Mouse (Mus musculus): Measurements from ENCODE around the gene Specc1. TPM values are rescaled to one million over a fixed set of nuclear protein-coding genes. Genes with fewer than 3 reads are reported as not detected.

Specc1 gene
- polyA plus RNA-seq, 1 experiment from 2014 or later, result 14.3 TPM

DNA sequence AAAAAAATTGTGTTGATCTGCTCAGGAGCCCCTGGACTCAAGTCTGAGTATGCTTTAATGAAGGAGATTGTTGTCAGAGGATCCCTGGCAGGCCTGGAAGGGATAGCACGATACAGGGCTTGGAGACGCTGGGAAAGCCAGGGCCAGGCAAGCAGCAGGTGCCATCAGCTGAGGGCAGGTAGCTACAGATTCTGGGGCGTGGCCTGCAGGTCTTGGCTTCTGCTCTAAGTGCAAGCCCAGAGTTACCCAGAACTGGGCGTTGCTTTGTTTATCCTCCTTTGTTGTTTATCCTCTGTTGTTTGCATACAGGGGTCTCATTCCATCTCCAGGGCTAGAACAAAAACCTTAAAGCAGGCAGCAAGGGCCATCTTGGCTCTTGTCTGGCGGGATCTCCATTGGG lies 296.8 kb downstream of the Specc1 start:
- Histone ChIP-seq H3K36me3 (ENCODE audit: control insufficient read depth, insufficient read depth, low read length) (no peaks in the 10 kb centered on the region), H3K4me2 (ENCODE audit: low read length) (no peak overlapping the region), H3K27ac (ENCODE audit: low read depth, low read length) (no peak overlapping the region), H3K4me1 (ENCODE audit: control insufficient read depth, insufficient read depth, low read depth, low read length) (peaks cover 6% of the 10 kb centered on the region), H3K4me3 (ENCODE audit: low read length) (no peak overlapping the region), H3K27me3 (replicated peaks; ENCODE audit: control insufficient read depth, insufficient read depth, low read length) (peaks cover 9% of the 10 kb centered on the region), H3K9me3 (ENCODE audit: control insufficient read depth, low read length) (no peaks in the 10 kb centered on the region), H3K9ac (ENCODE audit: low read depth, low read length) (no peak overlapping the region)
- ATAC-seq, result no peak
- WGBS, result 88% methylated on average over 5 of the region's 5 CpGs

- no peaks in the 10 kb centered on the region for H3K9me3 ChIP-seq (ENCODE audit: control insufficient read depth, low read length)
- no peaks in the 10 kb centered on the region; the same call in 1 of the 2 replicates for H3K4me1 ChIP-seq (ENCODE audit: control insufficient read depth, insufficient read depth, low read depth, low read length)
- H3K9ac ChIP-seq (ENCODE audit: low read depth, low read length), result no peak overlapping the region
- H3K27me3 ChIP-seq (replicated peaks; ENCODE audit: control insufficient read depth, insufficient read depth, low read length), result no peaks in the 10 kb centered on the region
- no peak overlapping the region for H3K4me3 ChIP-seq (ENCODE audit: low read length)
- no peaks in the 10 kb centered on the region for H3K36me3 ChIP-seq (ENCODE audit: control insufficient read depth, insufficient read depth, low read length)
- H3K27ac ChIP-seq (ENCODE audit: low read depth, low read length), result no peak overlapping the region
- 73% methylated on average over 4 of the region's 5 CpGs for WGBS
- no peak overlapping the region for H3K4me2 ChIP-seq (ENCODE audit: low read length)
- no peak for ATAC-seq
Measured at GRCm38 (mm10) chr11:62259214-62259613, 302.7 kb downstream of the Specc1 start.

GRCm38 (mm10) chr11:62263599-62263998 lies 307.0 kb downstream of the Specc1 start:
- Histone ChIP-seq H3K36me3 (ENCODE audit: control insufficient read depth, insufficient read depth, low read length) (no peaks in the 10 kb centered on the region), H3K9ac (ENCODE audit: low read depth, low read length) (no peak overlapping the region), H3K4me3 (ENCODE audit: low read length) (no peak overlapping the region), H3K4me2 (ENCODE audit: low read length) (no peak overlapping the region), H3K27me3 (replicated peaks; ENCODE audit: control insufficient read depth, insufficient read depth, low read length) (no peaks in the 10 kb centered on the region), H3K9me3 (ENCODE audit: control insufficient read depth, low read length) (no peaks in the 10 kb centered on the region), H3K4me1 (ENCODE audit: control insufficient read depth, insufficient read depth, low read depth, low read length) (peaks cover 9% of the 10 kb centered on the region), H3K27ac (ENCODE audit: low read depth, low read length) (no peak overlapping the region)
- WGBS, result 57% methylated on average over 7 of the region's 7 CpGs
- ATAC-seq, result peak; percentile 37; the same call in 1 of the 2 replicates

GRCm38 (mm10) chr11:62264018-62264417 lies 307.5 kb downstream of the Specc1 start:
- H3K36me3 ChIP-seq (ENCODE audit: control insufficient read depth, insufficient read depth, low read length), result no peaks in the 10 kb centered on the region
- H3K4me1 ChIP-seq (ENCODE audit: control insufficient read depth, insufficient read depth, low read depth, low read length), result peaks cover 9% of the 10 kb centered on the region
- WGBS, result 58% methylated on average over 7 of the region's 7 CpGs
- no peaks in the 10 kb centered on the region for H3K9me3 ChIP-seq (ENCODE audit: control insufficient read depth, low read length)
- H3K4me2 ChIP-seq (ENCODE audit: low read length), result no peak overlapping the region
- H3K9ac ChIP-seq (ENCODE audit: low read depth, low read length), result no peak overlapping the region
- H3K4me3 ChIP-seq (ENCODE audit: low read length), result no peak overlapping the region
- no peak overlapping the region for H3K27ac ChIP-seq (ENCODE audit: low read depth, low read length)
- no peak for ATAC-seq
- no peaks in the 10 kb centered on the region for H3K27me3 ChIP-seq (replicated peaks; ENCODE audit: control insufficient read depth, insufficient read depth, low read length)

GRCm38 (mm10) chr11:62265642-62266041 lies 309.1 kb downstream of the Specc1 start:
- Histone ChIP-seq H3K9ac (ENCODE audit: low read depth, low read length) (no peak overlapping the region), H3K36me3 (ENCODE audit: control insufficient read depth, insufficient read depth, low read length) (no peaks in the 10 kb centered on the region), H3K4me1 (ENCODE audit: control insufficient read depth, insufficient read depth, low read depth, low read length) (peaks cover 9% of the 10 kb centered on the region), H3K9me3 (ENCODE audit: control insufficient read depth, low read length) (no peaks in the 10 kb centered on the region), H3K27me3 (replicated peaks; ENCODE audit: control insufficient read depth, insufficient read depth, low read length) (no peaks in the 10 kb centered on the region), H3K4me3 (ENCODE audit: low read length) (no peak overlapping the region), H3K4me2 (ENCODE audit: low read length) (no peak overlapping the region), H3K27ac (ENCODE audit: low read depth, low read length) (no peak overlapping the region)
- ATAC-seq, result no peak
- WGBS, result 47% methylated on average over 7 of the region's 7 CpGs

DNA sequence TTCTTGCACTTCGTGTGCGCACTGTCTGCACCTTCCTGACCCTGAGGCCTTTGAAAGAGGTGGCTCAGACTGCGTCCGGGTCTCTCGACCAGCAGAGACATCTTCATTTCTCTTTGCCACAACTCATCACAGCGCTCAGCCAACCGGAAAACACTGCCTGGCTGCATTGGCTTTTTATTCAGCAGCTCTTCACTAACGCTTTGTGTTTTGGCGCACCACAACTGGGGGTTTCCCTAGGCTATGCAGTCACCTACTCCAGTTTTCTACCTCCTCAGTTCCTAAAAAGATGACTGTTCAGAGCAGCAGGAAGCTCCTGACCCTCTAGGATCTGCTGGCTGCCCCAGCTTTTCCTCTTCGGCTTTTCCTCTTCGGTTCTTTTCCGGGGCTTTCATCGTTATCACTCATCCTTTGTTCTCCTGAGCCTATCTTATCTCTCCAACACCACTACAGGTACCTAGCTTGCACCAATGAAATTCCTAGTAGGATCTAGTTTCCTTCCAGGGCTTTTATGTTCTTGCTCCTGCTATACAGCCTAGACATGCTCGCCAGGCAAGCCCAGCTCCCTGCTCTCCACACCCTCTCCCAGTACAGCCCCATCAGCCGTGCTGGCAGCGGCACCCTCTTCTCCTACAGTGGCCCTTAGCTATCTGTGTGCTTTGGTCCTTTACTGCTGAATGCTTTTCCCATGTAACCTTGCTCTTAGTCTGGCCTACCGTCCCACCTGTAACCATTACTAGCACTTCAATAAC lies 310.1 kb downstream of the Specc1 start:
- 0 out of 2 replicates have a peak overlapping the region, but pooled peaks have one; percentile 30 for H3K4me2 ChIP-seq (ENCODE audit: low read length)
- ATAC-seq, result no peak
- H3K27ac ChIP-seq (ENCODE audit: low read depth, low read length), result 0 out of 2 replicates have a peak overlapping the region, but pooled peaks have one; percentile 10
- peaks cover 9% of the 10 kb centered on the region for H3K4me1 ChIP-seq (ENCODE audit: control insufficient read depth, insufficient read depth, low read depth, low read length)
- H3K4me3 ChIP-seq (ENCODE audit: low read length), result no peak overlapping the region
- H3K9me3 ChIP-seq (ENCODE audit: control insufficient read depth, low read length), result no peaks in the 10 kb centered on the region
- WGBS, result 42% methylated on average over 17 of the region's 17 CpGs
- no peaks in the 10 kb centered on the region for H3K36me3 ChIP-seq (ENCODE audit: control insufficient read depth, insufficient read depth, low read length)
- H3K9ac ChIP-seq (ENCODE audit: low read depth, low read length), result peak overlapping the region; percentile 19; the same call in 1 of the 2 replicates
- no peaks in the 10 kb centered on the region for H3K27me3 ChIP-seq (replicated peaks; ENCODE audit: control insufficient read depth, insufficient read depth, low read length)

DNA sequence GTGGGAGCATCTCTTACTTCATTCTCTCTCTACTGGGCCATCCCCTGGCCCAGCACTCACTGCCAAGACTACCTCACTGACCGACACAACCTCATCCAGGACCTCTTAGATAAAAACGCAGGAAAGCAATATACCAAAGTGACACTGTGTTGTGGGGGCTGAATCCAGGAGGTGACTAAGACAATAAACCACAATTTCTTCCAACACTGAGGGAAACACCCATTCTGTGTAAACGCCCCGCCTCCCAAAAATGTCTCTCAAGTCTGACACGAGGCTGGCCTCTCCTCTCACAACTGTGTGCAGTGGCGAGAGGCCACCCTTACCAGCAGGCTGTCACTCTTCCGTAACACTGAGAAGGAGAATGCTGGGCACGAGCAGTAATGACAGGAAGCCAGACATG lies 311.8 kb downstream of the Specc1 start:
- 84% methylated on average over 8 of the region's 8 CpGs for WGBS
- Histone ChIP-seq H3K9me3 (ENCODE audit: control insufficient read depth, low read length) (no peaks in the 10 kb centered on the region), H3K4me3 (ENCODE audit: low read length) (no peak overlapping the region), H3K4me1 (ENCODE audit: control insufficient read depth, insufficient read depth, low read depth, low read length) (peaks cover 9% of the 10 kb centered on the region), H3K4me2 (ENCODE audit: low read length) (no peak overlapping the region), H3K27me3 (replicated peaks; ENCODE audit: control insufficient read depth, insufficient read depth, low read length) (no peaks in the 10 kb centered on the region), H3K9ac (ENCODE audit: low read depth, low read length) (no peak overlapping the region), H3K27ac (ENCODE audit: low read depth, low read length) (no peak overlapping the region), H3K36me3 (ENCODE audit: control insufficient read depth, insufficient read depth, low read length) (no peaks in the 10 kb centered on the region)
- ATAC-seq, result no peak

- Histone ChIP-seq H3K4me3 (ENCODE audit: low read length) (no peak overlapping the region), H3K27me3 (replicated peaks; ENCODE audit: control insufficient read depth, insufficient read depth, low read length) (no peaks in the 10 kb centered on the region), H3K36me3 (ENCODE audit: control insufficient read depth, insufficient read depth, low read length) (no peaks in the 10 kb centered on the region), H3K27ac (ENCODE audit: low read depth, low read length) (no peak overlapping the region), H3K9ac (ENCODE audit: low read depth, low read length) (no peak overlapping the region), H3K4me2 (ENCODE audit: low read length) (no peak overlapping the region), H3K4me1 (ENCODE audit: control insufficient read depth, insufficient read depth, low read depth, low read length) (peaks cover 9% of the 10 kb centered on the region), H3K9me3 (ENCODE audit: control insufficient read depth, low read length) (no peaks in the 10 kb centered on the region)
- no peak for ATAC-seq
- 77% methylated on average over 12 of the region's 12 CpGs for WGBS
Measured at GRCm38 (mm10) chr11:62269097-62269496, 312.5 kb downstream of the Specc1 start.

GRCm38 (mm10) chr11:62270851-62271250 lies 314.3 kb downstream of the Specc1 start:
- no peak overlapping the region for H3K27ac ChIP-seq (ENCODE audit: low read depth, low read length)
- no peak for ATAC-seq
- 66% methylated on average over 5 of the region's 5 CpGs for WGBS
- no peaks in the 10 kb centered on the region for H3K27me3 ChIP-seq (replicated peaks; ENCODE audit: control insufficient read depth, insufficient read depth, low read length)
- no peaks in the 10 kb centered on the region for H3K9me3 ChIP-seq (ENCODE audit: control insufficient read depth, low read length)
- no peak overlapping the region for H3K4me2 ChIP-seq (ENCODE audit: low read length)
- H3K36me3 ChIP-seq (ENCODE audit: control insufficient read depth, insufficient read depth, low read length), result no peaks in the 10 kb centered on the region
- no peak overlapping the region for H3K4me3 ChIP-seq (ENCODE audit: low read length)
- H3K9ac ChIP-seq (ENCODE audit: low read depth, low read length), result no peak overlapping the region
- H3K4me1 ChIP-seq (ENCODE audit: control insufficient read depth, insufficient read depth, low read depth, low read length), result peaks cover 9% of the 10 kb centered on the region

Data from hindbrain, embryonic 16.5 days (tissue).